Mouse (Mus musculus) hindbrain, embryonic 11.5 days (tissue): Measurements from ENCODE around the gene Rrbp1. TPM values are rescaled to one million over a fixed set of nuclear protein-coding genes. Genes with fewer than 3 reads are reported as not detected.

ENCODE experiments used
- ATAC-seq: fragments of 200-750 bp; cut with Nextera tagmentation; 2 replicates; pipeline ENCODE4 v1.8.0; 2017; ENCODE audit warnings: mild to moderate bottlenecking, moderate TSS enrichment, moderate library complexity; ENCODE audit not compliant: low FRiP score
- DNase-seq: peaks from one replicate; pipeline ENCODE4 v3.0.0-alpha.2; 2015; ENCODE audit warnings: low spot score
- H3K27ac ChIP-seq: fragments of 300-500 bp; sonication (generic); 2 replicates; pipeline ENCODE4 v1.5.1; 2014; ENCODE audit warnings: mild to moderate bottlenecking, low read depth, low read length
- H3K27me3 ChIP-seq: fragments of 300-500 bp; sonication (generic); 2 replicates; pipeline ENCODE4 v1.6.1; 2014; ENCODE audit warnings: mild to moderate bottlenecking, low read length, moderate library complexity, mixed read lengths; ENCODE audit not compliant: control insufficient read depth, insufficient read depth
- H3K36me3 ChIP-seq: fragments of 300-500 bp; sonication (generic); 2 replicates; pipeline ENCODE4 v1.6.1; 2014; ENCODE audit warnings: mild to moderate bottlenecking, low read length, moderate library complexity, mixed read lengths; ENCODE audit not compliant: control insufficient read depth, insufficient read depth
- H3K4me1 ChIP-seq: fragments of 300-500 bp; sonication (generic); replicated peaks from 2 replicates; pipeline ENCODE4 v1.6.1; 2014; ENCODE audit warnings: low read length, mixed read lengths; ENCODE audit not compliant: control insufficient read depth, insufficient read depth
- H3K4me2 ChIP-seq: fragments of 300-500 bp; sonication (generic); replicated peaks from 2 replicates; pipeline ENCODE4 v1.6.1; 2014; ENCODE audit warnings: mild to moderate bottlenecking, low read depth, low read length
- H3K4me3 ChIP-seq: fragments of 300-500 bp; sonication (generic); 2 replicates; pipeline ENCODE4 v1.5.1; 2014; ENCODE audit warnings: low read depth, low read length
- H3K9ac ChIP-seq: fragments of 300-500 bp; sonication (generic); 2 replicates; pipeline ENCODE4 v1.6.1; 2014; ENCODE audit warnings: low read depth, low read length
- H3K9me3 ChIP-seq: fragments of 300-500 bp; sonication (generic); 2 replicates; pipeline ENCODE4 v1.6.1; 2016; ENCODE audit warnings: low read length; ENCODE audit not compliant: control insufficient read depth
- WGBS: fragments of 180-500 bp; shearing (Covaris S2); extraction: QIAGEN DNeasy Blood & Tissue Kit; methylation state at CpG from one replicate; pipeline ENCODE4 v1.1.7; 2014; 5-methylcytosine and 5-hydroxymethylcytosine counted together
- polyA plus RNA-seq: library from polyadenylated mRNA; unstranded; fragments of >200 nt; fragmentation: Nextera tagmentation; extraction: Ambion mirVana; gene quantifications from 2 replicates; pipeline ENCODE4 v1.2.1, GENCODE M21; 2014

Rrbp1 gene
- polyA plus RNA-seq, 1 experiment from 2014 or later = 63.9 TPM

GRCm38 (mm10) chr2:143925826-143926225 is 85.2 kb downstream of the Rrbp1 start:
- no peaks in the 10 kb centered on the region for H3K27me3 ChIP-seq
- no peaks in the 10 kb centered on the region for H3K36me3 ChIP-seq
- H3K9me3 ChIP-seq = no peaks in the 10 kb centered on the region
- no peaks in the 10 kb centered on the region for H3K4me1 ChIP-seq
- no peak overlapping the region for H3K9ac ChIP-seq
- no peak overlapping the region for H3K27ac ChIP-seq
- DNase-seq (no peak), ATAC-seq (no peak)
- no peak overlapping the region for H3K4me2 ChIP-seq
- H3K4me3 ChIP-seq = no peak overlapping the region
- 94% methylated on average over 6 of the region's 6 CpGs for WGBS

DNA sequence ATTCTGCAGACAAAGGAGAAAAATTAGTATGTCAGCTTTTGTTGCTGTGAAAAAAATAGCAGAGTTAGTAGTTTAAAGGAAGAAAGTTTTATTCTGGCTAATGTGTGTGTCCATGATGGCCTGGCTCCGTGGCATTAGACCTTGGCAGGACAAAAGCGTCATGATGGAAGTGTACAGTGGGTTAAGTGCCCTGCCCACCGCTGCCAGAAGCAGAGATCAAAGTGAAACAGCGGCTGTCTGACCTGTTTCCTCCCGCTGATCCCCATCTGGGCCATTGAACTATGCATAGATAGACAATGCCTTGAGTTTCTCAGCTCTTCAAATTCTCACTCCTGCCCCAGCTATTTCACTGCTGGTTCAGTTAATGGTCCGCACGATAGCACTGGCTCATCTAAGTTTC is 87.0 kb downstream of the Rrbp1 start:
- H3K36me3 ChIP-seq = no peaks in the 10 kb centered on the region
- no peak for ATAC-seq
- no peaks in the 10 kb centered on the region for H3K4me1 ChIP-seq
- DNase-seq = no peak
- no peak overlapping the region for H3K4me2 ChIP-seq
- 68% methylated on average over 7 of the region's 7 CpGs for WGBS
- H3K27me3 ChIP-seq = no peaks in the 10 kb centered on the region
- no peaks in the 10 kb centered on the region for H3K9me3 ChIP-seq
- H3K4me3 ChIP-seq = no peak overlapping the region
- H3K9ac ChIP-seq = no peak overlapping the region
- no peak overlapping the region for H3K27ac ChIP-seq

GRCm38 (mm10) chr2:143918831-143919502 is 92.1 kb downstream of the Rrbp1 start:
- no peak for ATAC-seq

GRCm38 (mm10) chr2:143917622-143918021 is 93.4 kb downstream of the Rrbp1 start:
- H3K36me3 ChIP-seq = no peaks in the 10 kb centered on the region
- 89% methylated on average over 5 of the region's 5 CpGs for WGBS
- no peak overlapping the region for H3K9ac ChIP-seq
- no peaks in the 10 kb centered on the region for H3K27me3 ChIP-seq
- no peaks in the 10 kb centered on the region for H3K4me1 ChIP-seq
- H3K27ac ChIP-seq = no peak overlapping the region
- DNase-seq (no peak), ATAC-seq (no peak)
- H3K4me2 ChIP-seq = no peak overlapping the region
- H3K4me3 ChIP-seq = no peak overlapping the region
- no peaks in the 10 kb centered on the region for H3K9me3 ChIP-seq

More at GRCm38 (mm10) chr2:143918831-143919502, 92.1 kb downstream of the Rrbp1 start:
- Histone ChIP-seq H3K4me3 (no peak overlapping the region), H3K36me3 (no peaks in the 10 kb centered on the region), H3K27ac (no peak overlapping the region), H3K4me1 (no peaks in the 10 kb centered on the region), H3K9me3 (no peaks in the 10 kb centered on the region), H3K4me2 (no peak overlapping the region), H3K27me3 (no peaks in the 10 kb centered on the region), H3K9ac (no peak overlapping the region)
- DNase-seq = no peak
- 50% methylated on average over 4 of the region's 4 CpGs for WGBS

DNA sequence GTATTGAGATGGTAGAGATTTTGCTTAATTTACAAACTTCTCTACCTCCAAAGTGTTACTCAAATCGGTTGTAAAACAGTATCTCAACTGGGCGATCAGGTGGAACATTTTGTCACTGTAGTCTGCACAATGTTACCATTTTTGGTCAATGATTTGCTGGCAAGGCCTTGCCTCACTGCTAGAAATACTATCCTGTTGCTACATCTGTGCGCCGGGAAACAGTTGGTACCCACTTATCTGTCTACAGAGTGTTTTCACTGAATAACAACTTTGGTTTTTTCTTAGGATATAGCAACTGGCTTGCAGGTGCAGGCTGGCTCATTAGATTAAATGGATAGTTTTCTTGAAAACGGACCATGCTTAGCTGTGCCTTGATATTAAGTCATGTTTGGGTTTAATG is 94.8 kb downstream of the Rrbp1 start:
- Histone ChIP-seq H3K27ac (no peak overlapping the region), H3K4me1 (no peaks in the 10 kb centered on the region), H3K4me2 (peak overlapping the region; percentile 71), H3K36me3 (no peaks in the 10 kb centered on the region), H3K27me3 (no peaks in the 10 kb centered on the region), H3K9ac (peak overlapping the region; percentile 88), H3K4me3 (peak overlapping the region; percentile 82), H3K9me3 (no peaks in the 10 kb centered on the region)
- DNase-seq (peak; percentile 20), ATAC-seq (no peak)
- WGBS = 16% methylated on average over 5 of the region's 5 CpGs

DNA sequence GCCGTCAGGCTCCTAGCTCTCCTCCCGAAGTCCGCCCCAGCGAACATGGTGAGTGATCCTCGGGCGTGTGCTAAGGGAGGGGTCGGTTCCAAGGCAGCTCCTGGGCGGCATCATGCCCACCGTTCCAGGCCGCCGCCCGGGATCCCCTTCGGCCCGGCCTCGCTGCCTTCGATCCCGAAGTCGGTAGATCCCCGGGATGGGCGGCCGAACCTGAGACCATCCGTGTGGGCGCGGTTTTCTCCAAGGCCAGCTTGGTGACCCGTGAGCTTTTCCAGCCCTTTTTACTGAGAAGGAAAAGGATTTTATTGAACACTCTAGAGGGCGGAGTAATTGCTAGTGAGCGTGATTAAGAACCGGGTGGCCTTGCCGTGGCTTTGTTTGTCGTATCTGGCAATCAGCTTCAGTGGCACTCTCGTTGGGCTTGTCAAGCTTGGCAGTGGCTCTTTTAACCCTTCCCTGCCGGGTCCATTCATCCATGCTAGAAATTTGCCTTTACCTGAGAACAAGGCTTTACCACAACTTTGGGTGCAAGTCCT is 95.4 kb downstream of the Rrbp1 start:
- peak overlapping the region; percentile 71 for H3K4me2 ChIP-seq
- no peaks in the 10 kb centered on the region for H3K36me3 ChIP-seq
- peak overlapping the region; percentile 95 for H3K27ac ChIP-seq
- H3K27me3 ChIP-seq = no peaks in the 10 kb centered on the region
- H3K4me1 ChIP-seq = no peaks in the 10 kb centered on the region
- DNase-seq = no peak
- WGBS = under 1% methylated on average over 32 of the region's 32 CpGs
- H3K9me3 ChIP-seq = no peaks in the 10 kb centered on the region
- peak; percentile 59 for ATAC-seq
- H3K9ac ChIP-seq = peak overlapping the region; percentile 88
- peak overlapping the region; percentile 82 for H3K4me3 ChIP-seq

- DNase-seq (peak; percentile 97), ATAC-seq (peak; percentile 98)
- Histone ChIP-seq H3K36me3 (no peaks in the 10 kb centered on the region), H3K9ac (peak within 1 kb of the TSS; percentile 88), H3K27me3 (no peaks in the 10 kb centered on the region), H3K9me3 (no peaks in the 10 kb centered on the region), H3K27ac (peak within 1 kb of the TSS; percentile 95), H3K4me1 (no peaks in the 10 kb centered on the region), H3K4me3 (peak within 1 kb of the TSS; percentile 82), H3K4me2 (peak within 1 kb of the TSS; percentile 71)
- under 1% methylated on average over 71 of the region's 71 CpGs for WGBS
Observed at GRCm38 (mm10) chr2:143914760-143915599, 96.1 kb downstream of the Rrbp1 start, which contains the start of gene Dstn. Dstn (plus strand) TSS chr2:143915320.

DNA sequence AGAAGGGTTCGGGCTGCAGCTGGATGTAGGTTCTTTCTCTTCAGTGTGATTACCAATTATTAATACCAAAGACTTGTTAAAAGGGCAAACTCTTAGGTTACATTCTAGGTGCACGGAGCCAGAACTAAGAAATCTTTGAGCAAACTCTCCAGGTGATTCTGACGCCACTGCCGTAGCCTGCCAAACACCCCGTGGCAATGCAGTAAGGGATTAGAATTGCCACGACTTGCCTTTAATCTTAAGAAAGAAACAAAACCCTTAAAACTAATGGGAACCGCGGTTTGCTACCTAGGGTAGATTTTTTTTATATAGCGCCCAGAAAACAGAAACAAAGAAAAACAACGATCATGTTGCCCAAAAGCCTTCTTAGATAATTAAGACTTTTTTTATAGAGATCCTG is 96.8 kb downstream of the Rrbp1 start:
- WGBS = 8% methylated on average over 10 of the region's 10 CpGs
- Histone ChIP-seq H3K27me3 (no peaks in the 10 kb centered on the region), H3K4me1 (no peaks in the 10 kb centered on the region), H3K9ac (peak overlapping the region; percentile 88), H3K27ac (no peak overlapping the region), H3K4me3 (peak overlapping the region; percentile 82), H3K4me2 (peak overlapping the region; percentile 71), H3K36me3 (no peaks in the 10 kb centered on the region), H3K9me3 (no peaks in the 10 kb centered on the region)
- no peak for ATAC-seq
- DNase-seq = peak; percentile 38
